Mouse (Mus musculus): Measurements from ENCODE around the gene Itgad.

GRCm38 (mm10) chr7:128248081-128249042, 94.2 kb downstream of the Itgad start:
- TF ChIP-seq CTCF (IDR thresholded peaks at IDR 0.05; ENCODE audit: low read depth) = no peak
- TF ChIP-seq EP300 (optimal IDR thresholded peaks at IDR 0.05) = no peak

Measured in stomach, postnatal 0 days (tissue).